Mouse (Mus musculus) MEL (cell line): ENCODE data around the gene Bpifc.

Experiments
- CHD2 ChIP-seq: IDR thresholded peaks from 2 replicates; pipeline ENCODE4 v1.6.1; 2011; ENCODE audit warnings: low read length, improper control_type of control experiment
- CTCF ChIP-seq, 3 experiments: IDR thresholded peaks in 2 of 3; conservative IDR thresholded peaks in 1 of 3; 2 replicates each; pipeline ENCODE4 v1.5.1; 2011 to 2012; ENCODE audit warnings: low read length in 3 of 3, low read depth in 2 of 3, mild to moderate bottlenecking in 2 of 3, improper control_type of control experiment in 1 of 3, inconsistent platforms in 1 of 3, mixed read lengths in 1 of 3, moderate library complexity in 1 of 3; ENCODE audit not compliant: control insufficient read depth in 1 of 3, insufficient read depth in 1 of 3, poor library complexity in 1 of 3, severe bottlenecking in 1 of 3
- E2F4 ChIP-seq: IDR thresholded peaks from 2 replicates; pipeline ENCODE4 v1.6.1; 2011; ENCODE audit warnings: low read depth, low read length, improper control_type of control experiment, borderline replicate concordance
- ELF1 ChIP-seq: IDR thresholded peaks from 2 replicates; pipeline ENCODE4 v1.6.1; 2014; ENCODE audit warnings: low read depth, mild to moderate bottlenecking, inconsistent platforms, low read length, improper control_type of control experiment, moderate library complexity
- POLR2AphosphoS5 ChIP-seq: IDR thresholded peaks from 2 replicates; pipeline ENCODE4 v1.6.1; 2012; ENCODE audit warnings: low read depth, borderline replicate concordance, mild to moderate bottlenecking, inconsistent platforms, low read length, moderate library complexity, mixed read lengths
- SMC3 ChIP-seq: IDR thresholded peaks from 2 replicates; pipeline ENCODE4 v1.6.1; 2011; ENCODE audit warnings: low read depth, low read length, improper control_type of control experiment
- ZMIZ1 ChIP-seq: IDR thresholded peaks from 2 replicates; pipeline ENCODE4 v1.6.1; 2012; ENCODE audit warnings: low read depth, mild to moderate bottlenecking, inconsistent platforms, low read length, improper control_type of control experiment, moderate library complexity

DNA sequence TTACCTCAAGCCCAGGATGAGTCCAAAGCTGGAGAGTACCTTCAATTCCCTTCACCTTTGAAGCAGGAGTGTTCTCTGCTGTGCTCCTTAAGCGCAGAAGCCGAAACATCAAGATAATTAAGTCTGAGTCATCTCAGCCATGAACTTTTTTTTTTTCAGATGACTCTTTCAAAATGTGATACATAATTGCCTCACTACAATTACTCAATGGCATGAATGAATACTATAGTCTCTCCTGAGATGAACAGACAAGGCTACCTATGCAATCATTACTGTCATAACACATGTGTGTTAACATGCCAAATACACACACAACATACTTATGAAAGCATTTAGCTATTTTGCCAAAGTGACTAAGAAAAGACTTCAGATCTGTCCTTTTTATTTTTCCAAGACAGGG, at the start of gene Bpifc:
- TF ChIP-seq CTCF (IDR thresholded peaks at IDR 0.05 in 2 of 3, conservative IDR thresholded peaks at IDR 0.05 in 1 of 3; ENCODE audit: control insufficient read depth in 1 of 3, insufficient read depth in 1 of 3, low read depth in 2 of 3, low read length in 3 of 3, poor library complexity in 1 of 3, severe bottlenecking in 1 of 3) (no peak), ZMIZ1 (no peak), SMC3 (no peak), E2F4 (no peak), POLR2AphosphoS5 (no peak), CHD2 (no peak), ELF1 (no peak)
